Mouse (Mus musculus): ENCODE measurements around the gene Enthd1.

Enthd1 gene

DNA sequence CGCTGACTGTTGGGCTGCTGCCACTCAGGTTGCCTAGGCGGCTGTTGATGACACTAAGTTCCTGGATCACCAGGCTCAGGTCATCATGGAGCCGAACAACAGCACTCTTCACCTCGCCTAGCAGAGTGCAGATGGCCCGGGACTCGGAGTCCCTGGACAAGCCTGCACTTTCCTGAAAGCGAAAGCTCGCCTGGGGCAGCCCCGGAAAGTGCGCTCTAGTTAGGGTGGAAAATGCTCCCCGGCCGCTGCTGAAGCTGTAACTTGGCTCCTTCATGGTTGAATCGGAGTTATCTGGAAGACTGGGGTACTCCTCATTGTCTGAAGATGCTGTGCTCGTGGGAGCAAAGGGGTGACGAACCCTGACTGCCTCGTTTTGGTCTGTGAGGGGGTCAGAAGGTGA lies 112.5 kb downstream of the Enthd1 start:
- Histone ChIP-seq H3K4me1 (replicated peaks; ENCODE audit: low read depth, low read length) (0 out of 2 replicates have a peak, but pooled peaks cover 2% of the 10 kb centered on the region), H3K36me3 (ENCODE audit: insufficient read depth, low read length) (no peaks in the 10 kb centered on the region), H3K27me3 (ENCODE audit: insufficient read depth, low read length) (peaks cover 5% of the 10 kb centered on the region; the same call in 1 of the 2 replicates), H3K9me3 (ENCODE audit: low read length) (no peaks in the 10 kb centered on the region), H3K4me3 (replicated peaks; ENCODE audit: low read length) (no peak overlapping the region)
- no peak for TF ChIP-seq CTCF (conservative IDR thresholded peaks at IDR 0.05; ENCODE audit: low read length)
- TF ChIP-seq NANOG (IDR thresholded peaks at IDR 0.05; ENCODE audit: borderline replicate concordance, low read length): no peak
- no peak for TF ChIP-seq POU5F1 (IDR thresholded peaks at IDR 0.05; ENCODE audit: borderline replicate concordance, low read length)

DNA sequence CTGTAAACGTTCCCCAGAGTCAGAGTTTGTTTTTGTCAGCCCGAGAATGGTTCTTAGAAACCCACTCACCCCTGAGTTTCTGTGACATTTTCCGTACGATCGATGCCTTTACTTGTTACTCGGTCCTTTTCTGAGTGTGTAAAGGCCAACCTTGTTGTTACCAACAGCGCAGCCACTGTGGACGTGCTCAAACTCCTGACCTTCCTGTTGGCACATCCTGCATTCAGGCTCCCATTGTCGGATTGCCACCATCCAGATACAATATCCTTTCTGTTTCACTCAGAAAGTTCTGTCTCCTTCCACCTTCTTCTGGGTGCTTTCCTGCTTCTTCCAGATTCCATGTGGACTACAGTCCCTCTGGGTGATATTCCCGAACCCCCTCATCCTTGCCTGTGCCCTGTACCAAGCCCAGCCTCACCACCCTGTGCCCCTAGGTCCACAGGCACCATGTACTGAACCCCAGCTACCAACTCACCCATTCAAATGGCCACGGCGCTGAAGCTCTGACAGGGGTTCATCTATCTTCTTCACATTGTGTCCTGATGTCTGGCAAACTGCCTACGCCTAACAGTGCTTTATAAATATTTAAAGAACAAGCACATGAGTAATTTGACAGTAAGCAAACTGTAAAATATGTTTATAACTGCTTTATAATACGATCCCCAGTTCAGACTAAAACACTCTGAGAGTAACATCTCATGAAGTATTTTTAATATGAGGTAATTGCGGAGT lies 118.8 kb downstream of the Enthd1 start:
- H3K9me3 ChIP-seq (ENCODE audit: low read length): no peaks in the 10 kb centered on the region
- H3K4me1 ChIP-seq (replicated peaks; ENCODE audit: low read depth, low read length): no peaks in the 10 kb centered on the region
- H3K27me3 ChIP-seq (ENCODE audit: insufficient read depth, low read length): no peaks in the 10 kb centered on the region; the same call in 1 of the 2 replicates
- H3K4me3 ChIP-seq (replicated peaks; ENCODE audit: low read length): no peak overlapping the region
- no peak for TF ChIP-seq POU5F1 (IDR thresholded peaks at IDR 0.05; ENCODE audit: borderline replicate concordance, low read length)
- TF ChIP-seq NANOG (IDR thresholded peaks at IDR 0.05; ENCODE audit: borderline replicate concordance, low read length): no peak
- no peaks in the 10 kb centered on the region for H3K36me3 ChIP-seq (ENCODE audit: insufficient read depth, low read length)

DNA sequence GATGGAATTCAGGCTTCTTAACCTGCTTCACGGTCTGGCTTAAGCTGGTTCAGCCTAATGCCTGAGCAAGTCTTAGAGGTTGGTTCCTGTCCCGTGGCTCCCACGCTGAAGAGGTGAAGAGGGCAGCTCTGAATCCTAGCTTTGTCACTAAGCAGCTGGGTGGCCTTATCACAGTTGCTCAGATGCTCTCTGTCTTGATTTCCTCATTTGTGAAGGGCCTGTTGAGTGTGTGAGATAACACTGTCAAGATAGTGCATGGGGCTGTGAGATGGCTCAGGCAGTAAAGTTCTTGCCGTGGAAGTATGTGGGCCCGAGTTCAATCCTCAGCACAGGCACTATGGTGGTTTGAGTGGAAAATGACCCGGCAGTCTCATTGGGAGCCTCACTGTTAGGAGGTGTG lies 124.8 kb downstream of the Enthd1 start:
- Histone ChIP-seq H3K9me3 (ENCODE audit: low read length) (peaks cover 5% of the 10 kb centered on the region; the same call in 1 of the 2 replicates), H3K36me3 (ENCODE audit: insufficient read depth, low read length) (no peaks in the 10 kb centered on the region), H3K4me3 (replicated peaks; ENCODE audit: low read length) (no peak overlapping the region), H3K27me3 (ENCODE audit: insufficient read depth, low read length) (peaks cover 9% of the 10 kb centered on the region; the same call in 1 of the 2 replicates), H3K4me1 (replicated peaks; ENCODE audit: low read depth, low read length) (0 out of 2 replicates have a peak, but pooled peaks cover 3% of the 10 kb centered on the region)
- no peak for TF ChIP-seq NANOG (IDR thresholded peaks at IDR 0.05; ENCODE audit: borderline replicate concordance, low read length)
- no peak for TF ChIP-seq POU5F1 (IDR thresholded peaks at IDR 0.05; ENCODE audit: borderline replicate concordance, low read length)
- no peak for TF ChIP-seq CTCF (conservative IDR thresholded peaks at IDR 0.05; ENCODE audit: low read length)

DNA sequence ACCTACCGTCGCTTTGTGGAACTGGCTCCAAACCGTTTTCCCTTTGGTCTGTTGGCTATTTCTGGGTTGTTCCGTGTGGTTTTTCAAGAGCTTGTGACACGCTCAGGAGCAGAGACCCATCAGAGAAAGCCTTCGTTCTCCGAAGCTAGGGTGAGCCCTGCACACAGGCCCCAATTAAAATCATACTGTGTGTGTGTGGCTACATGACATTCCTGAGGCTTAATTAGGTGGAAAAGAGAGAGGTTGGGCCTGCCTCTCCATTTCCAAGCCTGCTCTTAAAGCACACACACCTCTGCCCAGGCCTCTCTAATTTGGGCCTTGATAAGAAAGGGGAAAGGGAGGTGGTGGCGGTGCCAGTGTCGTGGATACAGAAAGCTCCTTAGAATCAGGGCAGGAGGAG lies 126.5 kb downstream of the Enthd1 start:
- peaks cover 5% of the 10 kb centered on the region; the same call in 1 of the 2 replicates for H3K9me3 ChIP-seq (ENCODE audit: low read length)
- H3K4me1 ChIP-seq (replicated peaks; ENCODE audit: low read depth, low read length): 0 out of 2 replicates have a peak, but pooled peaks cover 3% of the 10 kb centered on the region
- no peak overlapping the region for H3K4me3 ChIP-seq (replicated peaks; ENCODE audit: low read length)
- TF ChIP-seq CTCF (conservative IDR thresholded peaks at IDR 0.05; ENCODE audit: low read length): no peak
- H3K36me3 ChIP-seq (ENCODE audit: insufficient read depth, low read length): no peaks in the 10 kb centered on the region
- H3K27me3 ChIP-seq (ENCODE audit: insufficient read depth, low read length): peaks cover 9% of the 10 kb centered on the region; the same call in 1 of the 2 replicates

DNA sequence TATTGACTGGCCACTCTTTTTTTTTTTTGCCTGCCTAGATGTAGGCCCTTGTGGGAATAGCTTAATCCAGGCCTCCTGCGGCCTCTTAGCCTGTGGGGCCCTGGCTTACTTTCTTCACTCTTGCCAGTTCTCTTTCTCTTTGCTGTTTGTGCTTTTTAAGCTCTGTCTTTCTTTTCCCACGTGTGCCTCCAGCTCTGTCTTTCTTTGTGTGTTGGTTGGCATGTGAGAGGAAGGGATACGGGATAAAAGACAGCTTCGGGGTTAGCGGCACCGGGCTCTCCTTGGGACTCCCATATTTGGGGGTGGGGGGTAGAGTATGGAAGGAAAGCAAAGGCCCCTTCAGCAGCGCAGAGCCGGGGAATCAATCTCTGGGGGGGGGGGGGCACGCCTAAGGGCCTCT lies 127.0 kb downstream of the Enthd1 start:
- no peak for TF ChIP-seq NANOG (IDR thresholded peaks at IDR 0.05; ENCODE audit: borderline replicate concordance, low read length)
- no peak for TF ChIP-seq POU5F1 (IDR thresholded peaks at IDR 0.05; ENCODE audit: borderline replicate concordance, low read length)
- TF ChIP-seq CTCF (conservative IDR thresholded peaks at IDR 0.05; ENCODE audit: low read length): no peak
- H3K9me3 ChIP-seq (ENCODE audit: low read length): peaks cover 5% of the 10 kb centered on the region; the same call in 1 of the 2 replicates
- 0 out of 2 replicates have a peak, but pooled peaks cover 3% of the 10 kb centered on the region for H3K4me1 ChIP-seq (replicated peaks; ENCODE audit: low read depth, low read length)
- no peak overlapping the region for H3K4me3 ChIP-seq (replicated peaks; ENCODE audit: low read length)
- no peaks in the 10 kb centered on the region for H3K36me3 ChIP-seq (ENCODE audit: insufficient read depth, low read length)
- H3K27me3 ChIP-seq (ENCODE audit: insufficient read depth, low read length): peaks cover 9% of the 10 kb centered on the region; the same call in 1 of the 2 replicates

DNA sequence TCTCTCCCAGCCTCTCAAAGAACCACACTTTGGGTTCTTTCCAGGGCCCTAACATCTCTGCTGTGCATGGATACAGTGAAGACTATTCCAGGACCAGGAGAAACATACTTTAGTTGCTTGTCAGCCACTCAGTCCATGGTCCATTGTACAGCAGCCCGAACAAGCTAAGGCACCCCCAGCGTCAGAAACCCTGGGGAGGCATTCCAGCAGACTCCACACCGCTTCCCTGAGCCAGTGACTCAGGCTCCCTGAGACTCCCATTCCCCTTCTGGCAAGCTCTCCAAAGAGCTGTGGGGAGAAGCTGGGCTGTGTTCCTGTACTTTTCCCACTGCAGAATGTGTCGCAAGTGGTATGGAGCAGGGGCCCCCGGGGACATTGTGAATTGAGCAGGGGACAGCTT lies 128.0 kb downstream of the Enthd1 start:
- no peak for TF ChIP-seq NANOG (IDR thresholded peaks at IDR 0.05; ENCODE audit: borderline replicate concordance, low read length)
- TF ChIP-seq CTCF (conservative IDR thresholded peaks at IDR 0.05; ENCODE audit: low read length): no peak
- no peak for TF ChIP-seq POU5F1 (IDR thresholded peaks at IDR 0.05; ENCODE audit: borderline replicate concordance, low read length)
- no peaks in the 10 kb centered on the region for H3K36me3 ChIP-seq (ENCODE audit: insufficient read depth, low read length)

DNA sequence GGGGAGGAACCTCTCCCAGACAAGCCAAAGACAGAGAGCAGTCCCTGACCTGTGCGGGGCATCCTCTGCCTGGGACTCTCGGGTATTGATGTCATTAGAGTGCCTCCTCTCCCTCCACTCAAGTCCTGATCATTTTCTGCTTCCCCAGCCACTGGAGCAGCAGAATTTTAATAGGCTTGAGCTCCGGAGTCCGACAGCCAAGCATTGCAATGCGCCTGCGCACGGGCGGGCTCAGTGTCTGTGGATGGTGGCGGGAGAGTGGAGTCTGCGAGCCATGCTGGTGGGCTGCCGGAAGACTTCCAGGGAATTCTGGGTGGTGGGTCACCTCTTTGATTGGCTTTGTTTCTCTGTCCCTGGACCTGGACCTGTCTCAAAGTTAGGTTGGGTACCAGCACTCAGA lies 134.6 kb downstream of the Enthd1 start:
- no peaks in the 10 kb centered on the region for H3K36me3 ChIP-seq (ENCODE audit: insufficient read depth, low read length)
- H3K4me3 ChIP-seq (replicated peaks; ENCODE audit: low read length): 0 out of 2 replicates have a peak overlapping the region, but pooled peaks have one; percentile 20
- TF ChIP-seq POU5F1 (IDR thresholded peaks at IDR 0.05; ENCODE audit: borderline replicate concordance, low read length) (no peak), CTCF (conservative IDR thresholded peaks at IDR 0.05; ENCODE audit: low read length) (no peak), NANOG (IDR thresholded peaks at IDR 0.05; ENCODE audit: borderline replicate concordance, low read length) (no peak)
- peaks cover 10% of the 10 kb centered on the region for H3K4me1 ChIP-seq (replicated peaks; ENCODE audit: low read depth, low read length)
- no peaks in the 10 kb centered on the region for H3K9me3 ChIP-seq (ENCODE audit: low read length)
- no peaks in the 10 kb centered on the region; the same call in 1 of the 2 replicates for H3K27me3 ChIP-seq (ENCODE audit: insufficient read depth, low read length)

More for the DNA sequence above, 128.0 kb downstream of the Enthd1 start:
- Histone ChIP-seq H3K9me3 (ENCODE audit: low read length) (peaks cover 5% of the 10 kb centered on the region; the same call in 1 of the 2 replicates), H3K4me1 (replicated peaks; ENCODE audit: low read depth, low read length) (0 out of 2 replicates have a peak, but pooled peaks cover 3% of the 10 kb centered on the region), H3K27me3 (ENCODE audit: insufficient read depth, low read length) (peaks cover 9% of the 10 kb centered on the region; the same call in 1 of the 2 replicates), H3K4me3 (replicated peaks; ENCODE audit: low read length) (no peak overlapping the region)

DNA sequence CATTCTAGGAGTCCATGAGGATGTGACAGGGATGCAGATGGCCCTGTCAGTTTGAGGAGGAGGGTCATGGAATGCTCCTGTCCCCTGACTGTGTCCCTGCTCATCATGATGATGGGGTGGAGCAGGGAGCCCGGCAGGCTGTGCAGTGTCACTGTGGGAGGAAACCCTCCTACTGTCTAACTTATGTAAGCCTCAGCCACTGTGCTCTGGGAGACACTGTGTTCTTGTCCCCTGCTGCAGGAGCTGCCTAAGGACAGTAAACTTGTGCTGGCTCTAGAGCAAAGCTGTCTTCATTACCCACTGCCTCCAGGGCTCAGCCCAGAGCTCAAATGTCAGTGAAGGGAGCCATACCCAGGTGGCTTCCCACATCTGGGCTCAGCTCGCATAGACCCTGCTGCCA lies 146.8 kb downstream of the Enthd1 start:
- H3K4me1 ChIP-seq (replicated peaks; ENCODE audit: low read depth, low read length): no peaks in the 10 kb centered on the region
- H3K4me3 ChIP-seq (replicated peaks; ENCODE audit: low read length): no peak overlapping the region
- peaks cover 8% of the 10 kb centered on the region; the same call in 1 of the 2 replicates for H3K27me3 ChIP-seq (ENCODE audit: insufficient read depth, low read length)
- no peaks in the 10 kb centered on the region for H3K9me3 ChIP-seq (ENCODE audit: low read length)
- H3K36me3 ChIP-seq (ENCODE audit: insufficient read depth, low read length): no peaks in the 10 kb centered on the region
- TF ChIP-seq CTCF (conservative IDR thresholded peaks at IDR 0.05; ENCODE audit: low read length) (no peak), NANOG (IDR thresholded peaks at IDR 0.05; ENCODE audit: borderline replicate concordance, low read length) (no peak), POU5F1 (IDR thresholded peaks at IDR 0.05; ENCODE audit: borderline replicate concordance, low read length) (no peak)
